Mouse (Mus musculus) thymus, adult 18-20 months (tissue): ENCODE results near the gene Napa.

Experiments used
- DNase-seq, 2 experiments: peaks; one replicate each; pipeline ENCODE4 v3.0.0; 2022; ENCODE audit warnings: mixed read lengths in 2 of 2

Gene Napa

GRCm38 (mm10) chr7:16133691-16134090, 35.4 kb downstream of the Napa start:
- no peak for DNase-seq

- no peak for DNase-seq
Measured at GRCm38 (mm10) chr7:16134951-16135392, 36.7 kb downstream of the Napa start.

- DNase-seq = no peak
Measured at GRCm38 (mm10) chr7:16146489-16147410, 48.5 kb downstream of the Napa start.

- DNase-seq = no peak
Measured at GRCm38 (mm10) chr7:16147643-16148042, 49.4 kb downstream of the Napa start.

- no peak for DNase-seq
Measured at GRCm38 (mm10) chr7:16149241-16149640, 51.0 kb downstream of the Napa start.

- DNase-seq = no peak
Measured at GRCm38 (mm10) chr7:16150191-16151145, 52.2 kb downstream of the Napa start.

GRCm38 (mm10) chr7:16153522-16153921, 55.3 kb downstream of the Napa start:
- DNase-seq = no peak

GRCm38 (mm10) chr7:16155132-16155872, 57.0 kb downstream of the Napa start:
- no peak for DNase-seq

GRCm38 (mm10) chr7:16156105-16156714, 58.0 kb downstream of the Napa start:
- no peak for DNase-seq

GRCm38 (mm10) chr7:16158735-16159134, 60.5 kb downstream of the Napa start:
- DNase-seq = no peak

- DNase-seq = no peak
Measured at GRCm38 (mm10) chr7:16160702-16161101, 62.4 kb downstream of the Napa start.

GRCm38 (mm10) chr7:16161302-16161701, 63.0 kb downstream of the Napa start:
- DNase-seq = no peak

GRCm38 (mm10) chr7:16162036-16162435, 63.8 kb downstream of the Napa start:
- DNase-seq = no peak
